Mouse (Mus musculus): ENCODE measurements around the gene Prss27. TPM values are rescaled to one million over a fixed set of nuclear protein-coding genes. Genes with fewer than 3 reads are reported as not detected.

Prss27 gene
- polyA plus RNA-seq, 1 experiment from 2014 or later = 0.48 TPM

DNA sequence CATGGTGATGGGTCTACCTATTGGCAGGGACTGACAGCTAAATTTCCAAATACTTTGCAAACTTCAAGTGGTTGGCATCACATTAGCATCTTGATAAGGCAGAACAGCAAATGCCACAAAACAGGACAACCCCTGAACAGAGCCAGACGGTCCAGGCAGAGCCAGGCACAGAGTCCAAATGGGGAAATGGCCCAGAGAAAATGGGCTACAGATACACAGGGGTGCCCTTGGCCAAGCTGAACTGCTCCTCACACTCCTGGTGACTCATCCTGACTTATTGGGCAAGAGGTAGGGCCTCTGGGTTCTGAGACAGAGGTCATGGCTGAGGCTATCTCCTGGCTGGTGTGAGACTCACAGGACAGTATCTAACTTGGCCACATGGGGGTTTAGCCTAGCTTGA lies 30.6 kb upstream of the Prss27 start:
- 0 out of 2 replicates have a peak, but pooled peaks cover 6% of the 10 kb centered on the region for H3K27me3 ChIP-seq
- H3K9ac ChIP-seq = no peak overlapping the region
- no peaks in the 10 kb centered on the region for H3K36me3 ChIP-seq
- no peaks in the 10 kb centered on the region for H3K4me1 ChIP-seq (replicated peaks)
- H3K4me2 ChIP-seq = no peak overlapping the region
- no peaks in the 10 kb centered on the region for H3K9me3 ChIP-seq
- H3K4me3 ChIP-seq = no peak overlapping the region
- WGBS = 86% methylated on average over 1 of the region's 1 CpGs
- H3K27ac ChIP-seq = no peak overlapping the region
- no peak for ATAC-seq (ENCODE audit: low FRiP score)

DNA sequence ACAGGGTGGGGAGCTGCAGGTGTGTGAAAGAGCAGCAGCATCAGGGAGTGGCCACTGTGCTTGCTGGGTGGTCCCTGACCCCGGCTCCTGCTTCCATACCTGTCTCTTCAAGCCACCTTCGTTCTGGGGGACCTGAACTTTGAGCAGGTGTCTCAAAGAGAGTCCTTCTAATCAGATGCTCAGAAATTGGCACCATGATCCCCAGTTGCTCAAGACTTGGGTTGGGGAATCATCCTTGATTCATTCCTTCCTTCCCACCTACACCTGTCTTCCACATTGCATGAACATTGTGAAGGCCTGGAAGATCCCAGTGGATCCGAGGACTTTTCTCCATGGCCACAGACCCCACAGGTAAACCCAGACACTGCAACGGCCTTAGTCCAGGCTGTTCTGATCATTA lies 29.8 kb upstream of the Prss27 start:
- no peaks in the 10 kb centered on the region for H3K9me3 ChIP-seq
- H3K27me3 ChIP-seq = 0 out of 2 replicates have a peak, but pooled peaks cover 6% of the 10 kb centered on the region
- H3K4me1 ChIP-seq (replicated peaks) = no peaks in the 10 kb centered on the region
- no peak overlapping the region for H3K4me2 ChIP-seq
- H3K36me3 ChIP-seq = no peaks in the 10 kb centered on the region
- no peak overlapping the region for H3K4me3 ChIP-seq
- H3K27ac ChIP-seq = no peak overlapping the region
- 79% methylated on average over 4 of the region's 4 CpGs for WGBS
- ATAC-seq (ENCODE audit: low FRiP score) = no peak
- no peak overlapping the region for H3K9ac ChIP-seq

DNA sequence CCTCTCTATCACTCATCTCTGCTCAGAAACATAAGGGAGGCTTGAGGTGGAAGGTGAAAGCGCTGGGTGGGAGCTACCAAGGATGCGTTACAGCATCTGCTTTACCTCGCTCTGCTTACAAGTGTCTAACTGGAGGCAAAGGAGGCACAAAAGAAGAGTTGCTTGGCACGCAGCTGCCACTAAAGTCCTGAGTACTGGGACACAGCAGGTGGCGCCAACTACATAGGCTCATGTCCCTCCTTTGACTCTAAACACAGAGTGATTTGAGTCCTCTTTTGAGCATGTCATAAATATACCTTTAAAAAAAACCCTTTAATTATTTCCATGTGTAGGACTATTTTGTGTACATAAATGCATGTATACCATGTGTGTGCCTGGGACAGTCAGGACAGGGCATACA lies 28.3 kb upstream of the Prss27 start:
- WGBS = 55% methylated on average over 5 of the region's 5 CpGs

DNA sequence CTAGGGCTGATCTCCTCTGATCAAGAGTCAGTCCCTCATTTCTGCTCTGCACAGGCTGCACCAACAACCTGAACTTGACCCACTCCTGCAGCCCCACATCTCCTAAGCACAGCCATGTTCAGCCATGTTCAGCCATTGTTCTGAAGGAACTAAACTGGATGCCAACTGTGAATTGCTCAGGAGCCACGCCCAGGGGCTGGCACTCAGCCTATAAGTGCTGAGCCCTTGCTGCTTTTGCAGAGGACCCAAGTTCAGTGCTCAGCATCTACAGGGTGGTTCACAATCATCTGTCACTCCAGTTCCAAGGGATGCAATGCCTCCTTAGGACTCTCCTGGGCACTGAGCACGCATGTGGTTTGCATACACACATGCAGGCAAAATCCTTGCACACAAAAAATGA lies 25.0 kb upstream of the Prss27 start:
- Histone ChIP-seq H3K27ac (no peak overlapping the region), H3K4me1 (replicated peaks) (no peaks in the 10 kb centered on the region), H3K27me3 (0 out of 2 replicates have a peak, but pooled peaks cover 6% of the 10 kb centered on the region), H3K9ac (no peak overlapping the region), H3K9me3 (no peaks in the 10 kb centered on the region), H3K4me2 (no peak overlapping the region), H3K36me3 (no peaks in the 10 kb centered on the region), H3K4me3 (no peak overlapping the region)
- ATAC-seq (ENCODE audit: low FRiP score) = no peak
- 89% methylated on average over 2 of the region's 2 CpGs for WGBS

More for the DNA sequence above, 28.3 kb upstream of the Prss27 start:
- no peak overlapping the region for H3K9ac ChIP-seq
- no peaks in the 10 kb centered on the region for H3K9me3 ChIP-seq
- H3K4me1 ChIP-seq (replicated peaks) = no peaks in the 10 kb centered on the region
- no peak overlapping the region for H3K4me2 ChIP-seq
- no peak overlapping the region for H3K4me3 ChIP-seq
- ATAC-seq (ENCODE audit: low FRiP score) = no peak
- H3K27ac ChIP-seq = no peak overlapping the region
- H3K27me3 ChIP-seq = 0 out of 2 replicates have a peak, but pooled peaks cover 6% of the 10 kb centered on the region
- no peaks in the 10 kb centered on the region for H3K36me3 ChIP-seq

DNA sequence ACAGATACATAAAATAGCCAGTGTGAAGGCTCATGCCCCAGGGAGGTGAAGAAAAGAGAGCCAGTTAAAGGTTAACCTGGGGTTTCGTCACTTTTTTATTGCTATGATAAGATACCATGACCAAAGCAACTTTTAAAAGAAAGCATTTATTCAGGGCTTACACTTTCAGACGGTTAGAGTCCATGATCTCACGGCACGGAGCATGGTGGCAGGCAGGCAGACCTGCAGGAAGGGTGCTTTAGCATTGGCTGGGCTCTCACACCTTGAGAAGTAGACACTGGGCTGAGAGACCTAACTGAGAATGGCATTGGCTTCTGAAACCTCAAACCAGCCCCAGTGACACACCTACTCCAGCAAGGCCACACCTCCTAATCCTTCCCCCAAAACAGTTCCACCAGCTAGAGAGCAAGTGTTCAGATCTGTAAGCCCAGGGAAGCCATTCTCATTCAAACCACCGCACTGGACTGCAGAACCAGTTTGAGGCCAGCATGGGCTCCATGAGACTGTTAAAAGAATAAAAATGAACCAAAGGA lies 23.4 kb upstream of the Prss27 start:
- no peaks in the 10 kb centered on the region for H3K36me3 ChIP-seq
- 88% methylated on average over 5 of the region's 5 CpGs for WGBS
- H3K27me3 ChIP-seq = 0 out of 2 replicates have a peak, but pooled peaks cover 4% of the 10 kb centered on the region
- no peak overlapping the region for H3K4me3 ChIP-seq
- no peak overlapping the region for H3K9ac ChIP-seq
- H3K27ac ChIP-seq = no peak overlapping the region
- H3K4me1 ChIP-seq (replicated peaks) = no peaks in the 10 kb centered on the region
- no peaks in the 10 kb centered on the region for H3K9me3 ChIP-seq
- no peak for ATAC-seq (ENCODE audit: low FRiP score)
- H3K4me2 ChIP-seq = no peak overlapping the region

DNA sequence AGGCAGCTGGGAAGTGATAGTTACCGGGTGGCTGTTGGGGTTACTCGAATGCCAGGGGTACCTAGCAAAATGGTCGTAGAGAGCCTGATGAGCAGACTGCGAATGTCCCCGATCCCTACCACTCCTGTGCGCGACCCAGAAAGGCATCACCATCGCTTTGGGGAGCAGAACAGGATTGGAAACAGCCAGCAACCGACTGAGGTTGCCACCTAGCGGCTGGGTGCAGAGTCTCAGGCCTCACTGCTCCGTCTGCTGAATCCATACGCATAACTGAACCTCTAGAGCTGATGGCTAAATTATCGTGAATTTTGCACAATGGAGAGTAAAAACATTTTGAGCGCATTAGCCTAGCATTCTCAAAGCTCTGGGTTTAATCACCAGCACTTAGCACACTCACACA lies 22.2 kb upstream of the Prss27 start:
- H3K27me3 ChIP-seq = 0 out of 2 replicates have a peak, but pooled peaks cover 4% of the 10 kb centered on the region
- no peaks in the 10 kb centered on the region for H3K9me3 ChIP-seq
- no peak for ATAC-seq (ENCODE audit: low FRiP score)
- no peak overlapping the region for H3K27ac ChIP-seq
- H3K9ac ChIP-seq = no peak overlapping the region
- H3K36me3 ChIP-seq = no peaks in the 10 kb centered on the region
- 28% methylated on average over 14 of the region's 14 CpGs for WGBS
- no peak overlapping the region for H3K4me2 ChIP-seq
- no peak overlapping the region for H3K4me3 ChIP-seq
- H3K4me1 ChIP-seq (replicated peaks) = no peaks in the 10 kb centered on the region

DNA sequence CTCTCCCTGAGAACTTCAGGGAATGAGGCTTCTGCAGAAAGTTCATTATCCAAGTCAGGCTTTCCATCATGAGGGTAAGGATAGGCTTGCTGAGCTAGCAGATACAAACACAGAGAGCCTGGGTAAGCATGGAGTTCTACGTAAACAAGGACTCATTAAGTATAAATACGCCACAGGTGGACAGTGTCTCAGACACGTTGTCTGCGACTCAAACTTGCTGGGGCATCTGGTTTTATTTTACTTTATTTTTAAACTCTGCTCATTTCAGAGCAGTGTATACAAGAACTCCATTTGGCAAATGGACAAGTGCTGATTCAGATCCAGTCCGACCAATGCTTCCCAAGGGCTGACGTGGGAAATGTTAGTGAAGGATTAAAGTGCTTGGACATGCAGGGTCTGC lies 17.2 kb upstream of the Prss27 start:
- Histone ChIP-seq H3K9ac (no peak overlapping the region), H3K4me1 (replicated peaks) (no peaks in the 10 kb centered on the region), H3K9me3 (no peaks in the 10 kb centered on the region), H3K4me2 (no peak overlapping the region), H3K36me3 (no peaks in the 10 kb centered on the region), H3K27ac (no peak overlapping the region), H3K4me3 (no peak overlapping the region), H3K27me3 (0 out of 2 replicates have a peak, but pooled peaks cover 4% of the 10 kb centered on the region)
- ATAC-seq (ENCODE audit: low FRiP score) = no peak
- WGBS = 87% methylated on average over 6 of the region's 6 CpGs

DNA sequence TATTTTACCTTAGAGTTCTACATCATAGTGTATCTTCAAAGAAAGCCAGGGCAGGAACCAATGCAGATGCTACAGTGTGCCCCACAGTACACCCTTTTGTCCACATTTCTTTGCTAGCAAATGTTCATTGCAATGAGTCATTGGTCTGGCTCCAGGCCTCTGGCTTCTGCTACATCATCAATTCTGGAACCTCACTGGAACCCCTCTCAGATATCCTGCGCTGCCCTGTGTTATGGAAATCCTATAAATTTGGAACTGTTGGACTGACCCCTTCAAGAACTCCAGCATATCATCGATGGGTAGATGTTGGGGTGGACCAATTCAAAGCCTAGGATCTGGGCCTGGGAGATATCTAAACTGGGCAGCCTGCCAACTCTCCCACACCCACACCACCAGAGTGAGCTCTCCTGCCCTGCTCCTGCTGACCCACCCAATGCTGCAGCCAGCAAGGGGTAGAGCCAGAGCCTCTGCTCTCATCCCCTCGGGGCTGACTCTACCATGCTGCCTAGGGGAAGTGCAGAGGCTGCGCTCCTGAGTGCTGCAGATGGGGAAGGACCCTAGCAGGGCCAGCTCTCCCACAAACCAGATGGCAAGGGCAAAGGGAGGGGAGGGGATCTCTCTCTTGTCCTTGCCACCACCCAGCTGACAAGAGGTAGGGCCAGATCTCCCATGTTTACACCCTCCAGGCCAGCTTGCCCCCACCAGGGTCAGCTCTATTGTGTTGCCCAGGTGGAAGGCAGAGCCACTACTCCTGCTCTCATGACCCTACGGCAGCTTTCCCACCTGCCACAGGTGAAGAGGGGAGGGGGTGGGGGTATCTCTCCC lies 16.4 kb upstream of the Prss27 start:
- Histone ChIP-seq H3K9ac (no peak overlapping the region), H3K27me3 (0 out of 2 replicates have a peak, but pooled peaks cover 2% of the 10 kb centered on the region), H3K4me3 (no peak overlapping the region), H3K36me3 (no peaks in the 10 kb centered on the region), H3K4me2 (no peak overlapping the region), H3K27ac (no peak overlapping the region), H3K9me3 (no peaks in the 10 kb centered on the region), H3K4me1 (replicated peaks) (no peaks in the 10 kb centered on the region)
- 82% methylated on average over 5 of the region's 5 CpGs for WGBS
- ATAC-seq (ENCODE audit: low FRiP score) = no peak

DNA sequence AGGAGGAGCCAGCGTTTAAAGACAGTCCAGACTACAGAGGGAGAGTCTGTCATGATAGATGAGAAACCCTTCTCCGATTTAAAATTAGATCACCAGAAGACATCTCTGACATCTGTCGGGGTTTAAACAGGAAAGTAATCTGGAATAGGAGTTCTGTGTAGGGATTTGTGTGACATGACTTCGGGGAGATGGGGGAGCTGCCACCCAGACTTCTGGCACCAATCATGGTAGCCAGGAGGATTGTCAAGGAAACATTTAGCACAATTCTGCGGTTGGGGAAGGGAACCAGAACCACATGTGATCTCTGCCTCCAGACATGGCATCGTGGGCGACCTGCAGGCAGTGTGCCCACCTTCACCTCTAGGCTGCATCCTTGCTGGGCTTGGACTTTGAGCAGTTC lies 8.5 kb upstream of the Prss27 start:
- no peak overlapping the region for H3K27ac ChIP-seq
- H3K4me1 ChIP-seq (replicated peaks) = no peaks in the 10 kb centered on the region
- no peaks in the 10 kb centered on the region for H3K27me3 ChIP-seq
- no peaks in the 10 kb centered on the region for H3K9me3 ChIP-seq
- WGBS = 83% methylated on average over 7 of the region's 7 CpGs
- H3K36me3 ChIP-seq = no peaks in the 10 kb centered on the region
- ATAC-seq (ENCODE audit: low FRiP score) = no peak
- no peak overlapping the region for H3K4me3 ChIP-seq
- no peak overlapping the region for H3K9ac ChIP-seq
- no peak overlapping the region for H3K4me2 ChIP-seq

DNA sequence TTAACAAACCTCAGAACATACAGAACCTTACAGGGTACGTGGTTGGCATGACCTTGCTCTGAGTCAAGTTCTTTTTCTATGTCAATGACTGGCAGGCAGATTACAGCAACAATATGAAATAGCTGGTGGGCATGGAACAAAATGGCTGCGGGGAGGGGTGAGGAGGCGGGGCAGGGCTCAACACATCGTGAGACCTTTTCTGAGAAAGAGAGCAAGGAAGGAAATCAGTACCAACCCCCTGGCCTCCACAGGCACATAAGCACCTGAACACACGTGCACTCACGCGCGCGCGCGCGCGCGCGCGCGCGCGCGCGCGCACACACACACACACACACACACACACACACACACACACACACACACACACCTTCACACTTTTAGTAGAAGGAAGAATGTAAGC lies 7.4 kb upstream of the Prss27 start:
- H3K4me3 ChIP-seq = no peak overlapping the region
- no peak overlapping the region for H3K9ac ChIP-seq
- no peaks in the 10 kb centered on the region for H3K36me3 ChIP-seq
- H3K9me3 ChIP-seq = no peaks in the 10 kb centered on the region
- H3K4me1 ChIP-seq (replicated peaks) = no peaks in the 10 kb centered on the region
- WGBS = 78% methylated on average over 11 of the region's 22 CpGs
- no peak overlapping the region for H3K4me2 ChIP-seq
- no peak for ATAC-seq (ENCODE audit: low FRiP score)
- no peaks in the 10 kb centered on the region for H3K27me3 ChIP-seq
- H3K27ac ChIP-seq = no peak overlapping the region

DNA sequence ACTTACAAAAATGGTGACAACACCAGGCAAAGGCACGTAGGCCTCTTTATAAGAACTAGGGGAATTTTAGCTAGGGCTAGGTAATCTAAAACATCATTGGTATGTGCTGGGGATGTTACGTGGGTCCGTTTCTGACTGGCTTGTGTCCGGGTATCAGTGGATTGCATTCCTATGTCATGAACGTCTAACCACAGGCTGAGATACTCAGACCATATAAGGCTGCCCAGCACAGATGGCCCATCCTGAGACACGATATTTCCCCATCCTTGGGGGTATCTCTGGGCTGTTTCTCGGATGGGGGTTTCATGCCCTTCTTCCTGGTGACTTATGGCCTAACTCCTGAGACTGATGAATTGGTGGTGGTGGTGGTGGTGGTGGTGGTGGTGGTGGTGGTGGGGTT lies 2.9 kb upstream of the Prss27 start:
- no peak overlapping the region for H3K27ac ChIP-seq
- no peak for ATAC-seq (ENCODE audit: low FRiP score)
- no peak overlapping the region for H3K4me3 ChIP-seq
- no peaks in the 10 kb centered on the region for H3K9me3 ChIP-seq
- no peak overlapping the region for H3K9ac ChIP-seq
- H3K36me3 ChIP-seq = no peaks in the 10 kb centered on the region
- 90% methylated on average over 7 of the region's 7 CpGs for WGBS
- H3K4me1 ChIP-seq (replicated peaks) = no peaks in the 10 kb centered on the region
- H3K27me3 ChIP-seq = no peaks in the 10 kb centered on the region
- H3K4me2 ChIP-seq = no peak overlapping the region

DNA sequence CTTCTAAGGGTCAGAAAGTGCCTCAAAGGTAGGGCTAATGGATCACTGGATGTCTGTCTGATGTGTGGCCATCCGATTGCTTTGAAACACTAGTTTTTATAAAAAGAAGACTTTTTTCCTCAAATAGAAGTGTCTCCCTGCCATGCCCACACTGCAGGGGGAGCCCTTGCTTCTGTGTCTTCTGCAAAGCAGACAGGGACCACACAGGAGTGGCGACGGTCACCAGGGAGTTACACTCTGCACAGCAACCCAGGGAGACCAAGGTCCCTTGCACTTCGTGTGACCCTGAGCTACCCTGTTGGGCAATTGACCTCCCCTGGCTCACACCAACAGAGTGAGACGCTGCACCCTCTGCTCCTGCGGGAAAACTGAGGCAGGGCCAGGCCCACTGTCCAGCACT lies 990 bp upstream of the Prss27 start:
- H3K27ac ChIP-seq = no peak overlapping the region
- H3K9ac ChIP-seq = no peak overlapping the region
- no peak for ATAC-seq (ENCODE audit: low FRiP score)
- no peak overlapping the region for H3K4me3 ChIP-seq
- H3K27me3 ChIP-seq = no peaks in the 10 kb centered on the region
- H3K36me3 ChIP-seq = no peaks in the 10 kb centered on the region
- H3K9me3 ChIP-seq = no peaks in the 10 kb centered on the region
- no peak overlapping the region for H3K4me2 ChIP-seq
- H3K4me1 ChIP-seq (replicated peaks) = no peaks in the 10 kb centered on the region
- WGBS = 77% methylated on average over 6 of the region's 6 CpGs

DNA sequence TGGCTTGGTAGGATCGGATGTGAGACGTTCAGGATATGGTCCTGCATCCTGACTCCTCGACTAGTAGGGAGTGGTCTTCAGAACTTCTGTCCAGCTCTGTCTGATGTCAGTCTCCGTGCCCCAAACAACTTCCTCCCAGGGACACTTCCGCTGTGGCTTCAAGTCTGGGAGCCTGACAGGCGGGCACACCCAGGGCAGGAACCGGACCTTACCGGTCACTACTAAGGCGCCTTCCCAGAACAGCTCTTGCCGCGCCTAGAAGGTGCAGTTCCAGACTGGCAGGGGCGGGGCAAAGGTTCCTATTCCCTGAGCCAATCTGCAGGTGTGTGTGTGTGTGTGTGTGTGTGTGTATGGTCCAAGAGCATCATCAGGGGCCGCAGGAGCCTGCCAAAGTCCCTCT lies 584 bp upstream of the Prss27 start:
- Histone ChIP-seq H3K9ac (no peak overlapping the region), H3K27ac (no peak overlapping the region), H3K36me3 (no peaks in the 10 kb centered on the region), H3K4me3 (no peak overlapping the region), H3K27me3 (no peaks in the 10 kb centered on the region), H3K9me3 (no peaks in the 10 kb centered on the region), H3K4me1 (replicated peaks) (no peaks in the 10 kb centered on the region), H3K4me2 (no peak overlapping the region)
- no peak for ATAC-seq (ENCODE audit: low FRiP score)
- WGBS = 92% methylated on average over 13 of the region's 13 CpGs
